Mouse (Mus musculus) embryonic facial prominence, embryonic 13.5 days (tissue): ENCODE results near the gene Gucy1a1. TPM values are rescaled to one million over a fixed set of nuclear protein-coding genes. Genes with fewer than 3 reads are reported as not detected.

ENCODE experiments used
- ATAC-seq: fragments of 200-750 bp; cut with Nextera tagmentation; 2 replicates; pipeline ENCODE4 v1.8.0; 2017; ENCODE audit warnings: low read depth; ENCODE audit not compliant: insufficient number of reproducible peaks, insufficient read depth, low FRiP score, low TSS enrichment
- H3K27ac ChIP-seq: fragments of 300-500 bp; sonication (generic); 2 replicates; pipeline ENCODE4 v1.5.1; 2015; ENCODE audit warnings: moderate library complexity, mild to moderate bottlenecking, inconsistent platforms
- H3K27me3 ChIP-seq: fragments of 300-500 bp; sonication (generic); 2 replicates; pipeline ENCODE4 v1.6.1; 2015; ENCODE audit warnings: mild to moderate bottlenecking, inconsistent platforms
- H3K36me3 ChIP-seq: fragments of 300-500 bp; sonication (generic); 2 replicates; pipeline ENCODE4 v1.6.1; 2015; ENCODE audit warnings: mild to moderate bottlenecking, inconsistent platforms
- H3K4me1 ChIP-seq: fragments of 300-500 bp; sonication (generic); 2 replicates; pipeline ENCODE4 v1.6.1; 2015; ENCODE audit warnings: inconsistent platforms
- H3K4me2 ChIP-seq: fragments of 300-500 bp; sonication (generic); 2 replicates; pipeline ENCODE4 v1.6.1; 2015; ENCODE audit warnings: moderate library complexity, mild to moderate bottlenecking, inconsistent platforms
- H3K4me3 ChIP-seq: fragments of 300-500 bp; sonication (generic); 2 replicates; pipeline ENCODE4 v1.5.1; 2015; ENCODE audit warnings: mild to moderate bottlenecking, inconsistent platforms
- H3K9ac ChIP-seq: fragments of 300-500 bp; sonication (generic); 2 replicates; pipeline ENCODE4 v1.6.1; 2015; ENCODE audit warnings: mild to moderate bottlenecking, inconsistent platforms
- H3K9me3 ChIP-seq: fragments of 300-500 bp; sonication (generic); 2 replicates; pipeline ENCODE4 v1.6.1; 2016; ENCODE audit warnings: inconsistent platforms
- WGBS: fragments of 180-500 bp; shearing (Covaris S2); methylation state at CpG from one replicate; pipeline ENCODE4 v1.1.7; 2015; ENCODE audit warnings: mixed read lengths; 5-methylcytosine and 5-hydroxymethylcytosine counted together
- polyA plus RNA-seq: library from polyadenylated mRNA; unstranded; fragments of >200 nt; fragmentation: Nextera tagmentation; extraction: Ambion mirVana; gene quantifications from 2 replicates; pipeline ENCODE4 v1.2.1, GENCODE M21; 2015

Gene Gucy1a1
- polyA plus RNA-seq, 1 experiment from 2014 or later: 5.7 TPM

- under 1% methylated on average over 34 of the region's 34 CpGs for WGBS
- H3K9me3 ChIP-seq: no peaks in the 10 kb centered on the region
- no peak overlapping the region for H3K27ac ChIP-seq
- peaks cover 8% of the 10 kb centered on the region; the same call in 1 of the 2 replicates for H3K4me1 ChIP-seq
- H3K4me2 ChIP-seq: peak overlapping the region; percentile 98
- H3K4me3 ChIP-seq: peak overlapping the region; percentile 52
- peaks cover 17% of the 10 kb centered on the region for H3K27me3 ChIP-seq
- no peaks in the 10 kb centered on the region for H3K36me3 ChIP-seq
- peak; percentile 17; the same call in 1 of the 2 replicates for ATAC-seq
- peak overlapping the region; percentile 72 for H3K9ac ChIP-seq
Observed at GRCm38 (mm10) chr3:82073741-82074181, 71.8 kb downstream of the Gucy1a1 start.

GRCm38 (mm10) chr3:82067830-82068229 lies 77.8 kb downstream of the Gucy1a1 start:
- no peak overlapping the region for H3K4me2 ChIP-seq
- no peak overlapping the region for H3K27ac ChIP-seq
- no peak for ATAC-seq
- H3K27me3 ChIP-seq: peaks cover 3% of the 10 kb centered on the region; the same call in 1 of the 2 replicates
- H3K4me1 ChIP-seq: 0 out of 2 replicates have a peak, but pooled peaks cover 7% of the 10 kb centered on the region
- no peak overlapping the region for H3K9ac ChIP-seq
- H3K36me3 ChIP-seq: no peaks in the 10 kb centered on the region
- no peaks in the 10 kb centered on the region for H3K9me3 ChIP-seq
- WGBS: 74% methylated on average over 5 of the region's 5 CpGs
- H3K4me3 ChIP-seq: no peak overlapping the region

GRCm38 (mm10) chr3:82061402-82062180 lies 84.0 kb downstream of the Gucy1a1 start:
- no peak overlapping the region for H3K4me2 ChIP-seq
- WGBS: 40% methylated on average over 9 of the region's 9 CpGs

GRCm38 (mm10) chr3:82057201-82057600 lies 88.4 kb downstream of the Gucy1a1 start:
- Histone ChIP-seq H3K9ac (no peak overlapping the region), H3K27ac (no peak overlapping the region), H3K36me3 (no peaks in the 10 kb centered on the region), H3K27me3 (no peaks in the 10 kb centered on the region), H3K4me2 (no peak overlapping the region), H3K9me3 (no peaks in the 10 kb centered on the region), H3K4me1 (peaks cover 16% of the 10 kb centered on the region), H3K4me3 (no peak overlapping the region)
- no peak for ATAC-seq
- WGBS: 58% methylated on average over 5 of the region's 5 CpGs

More at GRCm38 (mm10) chr3:82061402-82062180, 84.0 kb downstream of the Gucy1a1 start:
- no peak for ATAC-seq
- no peak overlapping the region for H3K4me3 ChIP-seq
- no peak overlapping the region for H3K9ac ChIP-seq
- H3K36me3 ChIP-seq: no peaks in the 10 kb centered on the region
- no peaks in the 10 kb centered on the region for H3K9me3 ChIP-seq
- no peak overlapping the region for H3K27ac ChIP-seq
- no peaks in the 10 kb centered on the region for H3K27me3 ChIP-seq
- H3K4me1 ChIP-seq: 0 out of 2 replicates have a peak, but pooled peaks cover 15% of the 10 kb centered on the region

DNA sequence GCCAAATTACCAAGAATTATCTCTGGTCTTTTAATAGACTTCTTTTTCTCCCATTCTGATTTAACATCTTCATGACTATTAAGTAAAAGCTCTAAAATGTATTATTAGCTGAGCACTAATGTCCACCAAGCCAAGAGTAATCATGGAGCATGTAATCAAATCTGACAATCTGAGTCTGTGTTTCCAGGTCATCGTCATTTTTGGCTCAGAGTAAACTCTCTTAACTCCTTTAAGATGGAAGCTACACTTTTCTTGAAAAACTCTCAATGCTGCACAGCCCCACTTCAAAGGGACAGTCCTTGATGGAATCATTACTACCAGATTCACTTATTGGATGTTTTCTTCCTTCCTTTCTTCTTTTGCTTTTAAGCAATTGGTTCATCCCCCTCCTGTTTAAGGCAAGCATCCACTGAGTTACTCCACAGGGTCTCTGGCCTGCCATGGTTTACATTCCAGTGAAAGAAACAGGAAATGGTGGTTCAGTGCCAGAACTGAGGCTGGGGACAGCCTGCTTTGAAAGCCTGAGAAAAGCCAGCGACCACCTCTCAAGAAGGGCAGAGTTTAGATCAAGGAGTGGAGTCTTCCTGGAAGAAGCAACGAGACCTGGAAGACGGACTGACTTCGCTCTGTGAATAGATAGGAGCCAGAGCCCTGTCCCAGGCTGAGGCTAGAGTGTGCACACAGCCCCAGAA lies 91.2 kb downstream of the Gucy1a1 start:
- Histone ChIP-seq H3K4me3 (no peak overlapping the region), H3K9me3 (no peaks in the 10 kb centered on the region), H3K4me1 (peaks cover 16% of the 10 kb centered on the region), H3K27me3 (no peaks in the 10 kb centered on the region), H3K4me2 (no peak overlapping the region), H3K9ac (no peak overlapping the region), H3K36me3 (no peaks in the 10 kb centered on the region), H3K27ac (no peak overlapping the region)
- 45% methylated on average over 5 of the region's 5 CpGs for WGBS
- no peak for ATAC-seq

GRCm38 (mm10) chr3:82052029-82052428 lies 93.6 kb downstream of the Gucy1a1 start:
- no peak for ATAC-seq
- H3K9ac ChIP-seq: no peak overlapping the region

DNA sequence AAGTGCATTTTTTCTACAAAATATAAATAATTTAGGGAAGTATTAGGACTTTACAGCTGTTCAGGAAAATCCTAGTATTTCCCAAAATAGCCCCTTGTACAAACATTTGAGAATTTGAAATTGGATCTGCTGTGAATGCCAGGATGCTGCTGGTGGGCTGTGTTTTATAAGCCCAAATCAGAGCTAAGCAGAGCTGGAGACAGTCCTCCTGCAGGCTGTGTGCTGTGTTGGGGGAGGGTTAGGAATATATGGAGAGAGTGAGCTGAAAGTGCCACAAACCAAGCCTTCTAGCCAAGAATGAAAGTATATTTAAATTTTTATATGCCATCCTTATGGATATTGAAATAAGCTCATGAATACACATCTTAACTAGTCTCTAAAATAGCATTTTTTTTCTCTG lies 94.1 kb downstream of the Gucy1a1 start:
- Histone ChIP-seq H3K4me1 (peaks cover 16% of the 10 kb centered on the region), H3K27me3 (no peaks in the 10 kb centered on the region), H3K4me3 (no peak overlapping the region), H3K9me3 (no peaks in the 10 kb centered on the region), H3K4me2 (no peak overlapping the region), H3K36me3 (no peaks in the 10 kb centered on the region), H3K9ac (no peak overlapping the region), H3K27ac (no peak overlapping the region)
- no peak for ATAC-seq

More at GRCm38 (mm10) chr3:82052029-82052428, 93.6 kb downstream of the Gucy1a1 start:
- Histone ChIP-seq H3K9me3 (no peaks in the 10 kb centered on the region), H3K4me1 (peaks cover 16% of the 10 kb centered on the region), H3K36me3 (no peaks in the 10 kb centered on the region), H3K4me2 (no peak overlapping the region), H3K27me3 (no peaks in the 10 kb centered on the region), H3K27ac (no peak overlapping the region), H3K4me3 (no peak overlapping the region)
- WGBS: 64% methylated on average over 2 of the region's 2 CpGs

GRCm38 (mm10) chr3:82048681-82049080 lies 96.9 kb downstream of the Gucy1a1 start:
- WGBS: 56% methylated on average over 7 of the region's 7 CpGs
- no peaks in the 10 kb centered on the region for H3K9me3 ChIP-seq
- H3K27me3 ChIP-seq: no peaks in the 10 kb centered on the region
- H3K9ac ChIP-seq: no peak overlapping the region
- peaks cover 11% of the 10 kb centered on the region for H3K4me1 ChIP-seq
- no peak overlapping the region for H3K27ac ChIP-seq
- H3K36me3 ChIP-seq: no peaks in the 10 kb centered on the region
- no peak overlapping the region for H3K4me2 ChIP-seq
- ATAC-seq: no peak
- H3K4me3 ChIP-seq: no peak overlapping the region

- no peaks in the 10 kb centered on the region for H3K27me3 ChIP-seq
- no peak overlapping the region for H3K27ac ChIP-seq
- no peak overlapping the region for H3K9ac ChIP-seq
- H3K4me2 ChIP-seq: no peak overlapping the region
- H3K36me3 ChIP-seq: no peaks in the 10 kb centered on the region
- H3K4me3 ChIP-seq: no peak overlapping the region
- H3K4me1 ChIP-seq: peaks cover 11% of the 10 kb centered on the region
- 44% methylated on average over 4 of the region's 4 CpGs for WGBS
- no peaks in the 10 kb centered on the region for H3K9me3 ChIP-seq
- ATAC-seq: no peak
Observed at GRCm38 (mm10) chr3:82048078-82048477, 97.5 kb downstream of the Gucy1a1 start.

GRCm38 (mm10) chr3:82047100-82047753 lies 98.4 kb downstream of the Gucy1a1 start:
- Histone ChIP-seq H3K36me3 (no peaks in the 10 kb centered on the region), H3K4me1 (peaks cover 8% of the 10 kb centered on the region), H3K9me3 (no peaks in the 10 kb centered on the region), H3K27ac (no peak overlapping the region), H3K27me3 (no peaks in the 10 kb centered on the region), H3K4me3 (no peak overlapping the region), H3K4me2 (no peak overlapping the region), H3K9ac (no peak overlapping the region)
- ATAC-seq: no peak
- WGBS: 27% methylated on average over 8 of the region's 8 CpGs

DNA sequence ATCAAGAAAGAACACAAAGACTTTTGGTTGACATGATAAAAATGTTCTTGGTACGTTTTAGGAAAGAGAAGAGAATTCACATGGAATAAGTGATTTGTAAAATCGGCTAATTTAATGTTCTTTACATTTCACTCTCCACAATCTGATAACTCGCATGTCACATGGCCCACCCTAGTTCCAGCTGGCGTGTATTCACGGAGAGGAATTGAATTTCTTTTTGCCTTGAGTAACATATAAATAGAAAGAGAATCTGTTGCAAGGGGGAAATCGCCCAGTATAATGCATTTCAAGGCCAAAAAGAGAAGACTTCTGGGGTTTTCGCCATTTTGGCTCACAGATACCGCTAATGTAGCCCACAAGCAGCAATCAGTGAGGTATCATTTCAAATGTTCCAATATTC lies 99.5 kb downstream of the Gucy1a1 start:
- WGBS: 66% methylated on average over 8 of the region's 8 CpGs
- Histone ChIP-seq H3K4me1 (no peaks in the 10 kb centered on the region), H3K4me2 (no peak overlapping the region), H3K4me3 (no peak overlapping the region), H3K27ac (no peak overlapping the region), H3K36me3 (no peaks in the 10 kb centered on the region), H3K9ac (no peak overlapping the region), H3K27me3 (no peaks in the 10 kb centered on the region), H3K9me3 (no peaks in the 10 kb centered on the region)
- no peak for ATAC-seq
